Mouse (Mus musculus): ENCODE data around the gene Slc48a1. TPM values are rescaled to one million over a fixed set of nuclear protein-coding genes. Genes with fewer than 3 reads are reported as not detected.
A peak's percentile ranks its signal among the peaks of the same experiment; 100 is the strongest.

The Slc48a1 gene
- polyA plus RNA-seq (2014; fragmentation: Nextera tagmentation; extraction: Ambion mirVana), result 34.4 and 36.1 TPM in 2 replicates

DNA sequence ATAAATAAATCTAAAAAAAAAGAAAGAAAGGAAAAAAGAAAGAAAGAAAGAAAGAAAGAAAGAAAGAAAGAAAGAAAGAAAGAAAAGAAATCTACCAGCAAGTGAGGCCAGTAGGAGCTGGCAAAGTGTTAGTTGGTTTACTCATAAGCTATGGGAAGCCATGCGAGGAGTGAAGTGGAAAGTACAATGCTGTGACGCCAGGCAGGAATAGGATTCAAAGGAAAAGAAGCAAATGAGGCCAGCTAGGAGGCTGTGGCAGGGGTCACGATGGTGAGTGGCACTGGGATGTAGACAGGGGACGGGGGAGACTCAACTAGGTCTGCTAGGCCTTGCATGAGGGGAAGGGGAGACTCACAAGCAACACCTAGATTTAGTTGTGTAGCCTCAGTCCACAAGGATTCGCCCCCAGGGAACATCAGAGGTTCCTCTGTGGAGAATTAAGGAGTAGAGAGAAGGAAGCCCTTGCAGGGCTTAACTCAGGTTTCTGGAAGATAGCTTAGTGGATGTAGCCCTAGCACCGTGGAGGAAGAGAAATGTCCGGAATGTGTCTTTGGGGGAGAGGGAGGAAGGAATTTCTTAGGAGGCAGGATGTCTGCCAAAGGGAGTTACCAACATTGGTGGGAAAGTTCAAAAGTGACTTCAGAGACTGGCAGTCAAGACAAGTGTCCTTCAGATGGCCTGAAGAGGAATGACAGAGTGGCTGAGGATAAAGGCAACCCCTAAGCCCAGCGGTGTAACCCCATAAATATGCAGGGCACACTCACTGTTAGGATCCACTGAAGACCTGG is at the start of gene Slc48a1:
TSS of gene Slc48a1 (plus strand) at position 210 of the 788 bp plus-strand sequence.
- Histone ChIP-seq H3K27ac (ENCODE audit: low read depth, low read length) (peak within 1 kb of the TSS; percentile 43), H3K36me3 (ENCODE audit: control insufficient read depth, insufficient read depth, low read length) (no peaks in the 10 kb centered on the region), H3K4me2 (replicated peaks; ENCODE audit: low read depth, low read length) (no peak within 1 kb of the TSS), H3K9me3 (ENCODE audit: control insufficient read depth, low read length) (no peaks in the 10 kb centered on the region), H3K4me1 (ENCODE audit: control insufficient read depth, insufficient read depth, low read length) (peaks cover 49% of the 10 kb centered on the region), H3K9ac (ENCODE audit: low read depth, low read length) (no peak within 1 kb of the TSS), H3K4me3 (ENCODE audit: low read length) (no peak within 1 kb of the TSS), H3K27me3 (ENCODE audit: control insufficient read depth, insufficient read depth, low read length) (no peaks in the 10 kb centered on the region)
- no peak for ATAC-seq (ENCODE audit: low FRiP score, low TSS enrichment)
- 68% methylated on average over 8 of the region's 8 CpGs for WGBS

DNA sequence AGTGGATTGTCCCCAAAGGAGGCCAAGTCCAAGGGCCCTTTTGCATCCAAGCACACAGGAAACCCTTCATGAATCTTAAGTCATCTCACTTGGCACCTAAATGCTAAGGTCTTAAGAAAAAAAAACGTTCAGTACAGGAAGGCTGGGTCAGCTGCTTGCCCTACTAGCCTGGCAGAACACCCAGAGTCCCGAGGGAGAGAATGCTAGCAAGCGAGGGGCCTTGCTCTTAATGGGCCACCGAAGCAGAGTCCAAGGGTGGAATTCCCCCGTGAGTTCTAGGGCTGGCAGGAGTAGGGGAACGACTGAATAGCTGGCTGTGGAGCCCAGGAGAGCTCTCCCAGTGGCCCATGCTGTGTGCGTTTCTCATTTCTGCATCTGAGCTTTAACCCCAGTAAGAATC is 49.5 kb upstream of the Slc48a1 start:
- ATAC-seq (ENCODE audit: low FRiP score, low TSS enrichment), result no peak
- Histone ChIP-seq H3K4me2 (replicated peaks; ENCODE audit: low read depth, low read length) (no peak overlapping the region), H3K36me3 (ENCODE audit: control insufficient read depth, insufficient read depth, low read length) (no peaks in the 10 kb centered on the region), H3K9ac (ENCODE audit: low read depth, low read length) (no peak overlapping the region), H3K27me3 (ENCODE audit: control insufficient read depth, insufficient read depth, low read length) (no peaks in the 10 kb centered on the region), H3K9me3 (ENCODE audit: control insufficient read depth, low read length) (no peaks in the 10 kb centered on the region), H3K27ac (ENCODE audit: low read depth, low read length) (no peak overlapping the region), H3K4me1 (ENCODE audit: control insufficient read depth, insufficient read depth, low read length) (0 out of 2 replicates have a peak, but pooled peaks cover 3% of the 10 kb centered on the region), H3K4me3 (ENCODE audit: low read length) (no peak overlapping the region)
- 70% methylated on average over 7 of the region's 7 CpGs for WGBS

DNA sequence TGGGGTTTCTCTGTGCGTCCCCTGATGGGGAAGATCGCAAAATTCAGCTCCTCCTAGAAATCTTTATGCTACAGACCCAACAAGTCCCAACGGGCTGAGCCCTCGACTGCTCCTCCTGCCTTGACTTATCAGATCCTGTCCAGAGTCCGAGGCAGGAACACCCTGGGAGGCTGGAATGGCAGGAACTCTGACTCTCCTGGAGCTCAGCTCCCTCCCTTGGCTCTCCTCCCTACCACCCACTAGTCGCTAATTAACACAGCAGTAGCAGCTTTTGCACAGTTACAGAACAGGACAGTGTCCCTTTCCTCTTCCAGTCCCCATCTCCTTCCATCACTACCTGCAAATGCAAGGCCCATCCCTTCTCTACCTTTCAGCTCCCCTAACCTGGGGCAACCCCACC is 48.0 kb upstream of the Slc48a1 start:
- Histone ChIP-seq H3K9ac (ENCODE audit: low read depth, low read length) (no peak overlapping the region), H3K4me3 (ENCODE audit: low read length) (no peak overlapping the region), H3K4me2 (replicated peaks; ENCODE audit: low read depth, low read length) (no peak overlapping the region), H3K27me3 (ENCODE audit: control insufficient read depth, insufficient read depth, low read length) (no peaks in the 10 kb centered on the region), H3K4me1 (ENCODE audit: control insufficient read depth, insufficient read depth, low read length) (0 out of 2 replicates have a peak, but pooled peaks cover 3% of the 10 kb centered on the region), H3K36me3 (ENCODE audit: control insufficient read depth, insufficient read depth, low read length) (no peaks in the 10 kb centered on the region), H3K27ac (ENCODE audit: low read depth, low read length) (no peak overlapping the region), H3K9me3 (ENCODE audit: control insufficient read depth, low read length) (no peaks in the 10 kb centered on the region)
- 57% methylated on average over 6 of the region's 6 CpGs for WGBS
- ATAC-seq (ENCODE audit: low FRiP score, low TSS enrichment), result no peak

DNA sequence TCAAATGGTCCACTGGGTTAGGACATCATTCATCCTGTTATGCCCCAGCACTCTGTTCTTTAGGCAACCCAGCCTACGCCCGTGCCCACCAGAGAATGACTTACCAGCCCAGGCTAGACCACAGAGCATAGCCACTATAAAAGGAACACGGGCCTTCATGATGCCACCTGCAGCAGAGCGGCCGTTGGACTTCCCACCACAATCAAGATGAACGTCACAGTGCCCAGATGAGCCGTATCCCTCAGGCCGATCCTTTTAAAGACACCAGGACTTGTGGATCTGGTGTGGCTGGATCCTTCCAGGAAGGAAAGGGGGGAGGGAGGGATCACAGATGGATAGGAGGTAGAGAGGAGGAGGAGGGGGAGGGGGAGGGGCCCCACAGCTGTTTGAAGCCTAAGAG is 47.2 kb upstream of the Slc48a1 start, which contains the start of gene Endou:
TSS of gene Endou (minus strand) at position 229 of the 400 bp plus-strand sequence.
- no peaks in the 10 kb centered on the region for H3K9me3 ChIP-seq (ENCODE audit: control insufficient read depth, low read length)
- H3K27me3 ChIP-seq (ENCODE audit: control insufficient read depth, insufficient read depth, low read length), result no peaks in the 10 kb centered on the region
- H3K4me1 ChIP-seq (ENCODE audit: control insufficient read depth, insufficient read depth, low read length), result 0 out of 2 replicates have a peak, but pooled peaks cover 3% of the 10 kb centered on the region
- H3K36me3 ChIP-seq (ENCODE audit: control insufficient read depth, insufficient read depth, low read length), result no peaks in the 10 kb centered on the region
- no peak within 1 kb of the TSS for H3K4me3 ChIP-seq (ENCODE audit: low read length)
- no peak within 1 kb of the TSS for H3K9ac ChIP-seq (ENCODE audit: low read depth, low read length)
- H3K27ac ChIP-seq (ENCODE audit: low read depth, low read length), result no peak within 1 kb of the TSS
- H3K4me2 ChIP-seq (replicated peaks; ENCODE audit: low read depth, low read length), result no peak within 1 kb of the TSS
- no peak for ATAC-seq (ENCODE audit: low FRiP score, low TSS enrichment)
- 90% methylated on average over 8 of the region's 8 CpGs for WGBS

DNA sequence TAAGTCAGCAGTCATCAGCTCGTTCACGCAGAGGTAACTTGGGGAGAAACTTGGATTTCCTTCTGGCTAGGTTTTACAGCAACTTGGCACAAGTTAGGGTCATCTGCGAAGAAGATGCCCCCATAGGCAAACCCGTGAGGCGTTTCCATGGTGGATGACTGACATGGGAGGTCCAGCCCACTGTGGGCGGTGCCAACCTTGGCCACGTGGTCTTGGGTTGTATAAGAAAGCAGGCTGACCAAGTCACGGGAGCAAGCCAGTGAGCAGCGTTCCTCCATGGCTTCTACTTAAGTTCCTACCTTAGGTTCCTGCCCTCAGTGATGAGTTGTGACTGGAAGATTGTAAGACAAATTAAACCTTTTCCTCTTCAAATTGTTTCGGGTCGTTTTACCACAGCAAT is 46.3 kb upstream of the Slc48a1 start:
- no peaks in the 10 kb centered on the region for H3K27me3 ChIP-seq (ENCODE audit: control insufficient read depth, insufficient read depth, low read length)
- H3K9ac ChIP-seq (ENCODE audit: low read depth, low read length), result no peak overlapping the region
- no peaks in the 10 kb centered on the region for H3K9me3 ChIP-seq (ENCODE audit: control insufficient read depth, low read length)
- no peak overlapping the region for H3K27ac ChIP-seq (ENCODE audit: low read depth, low read length)
- H3K4me1 ChIP-seq (ENCODE audit: control insufficient read depth, insufficient read depth, low read length), result 0 out of 2 replicates have a peak, but pooled peaks cover 3% of the 10 kb centered on the region
- no peaks in the 10 kb centered on the region for H3K36me3 ChIP-seq (ENCODE audit: control insufficient read depth, insufficient read depth, low read length)
- no peak overlapping the region for H3K4me2 ChIP-seq (replicated peaks; ENCODE audit: low read depth, low read length)
- no peak overlapping the region for H3K4me3 ChIP-seq (ENCODE audit: low read length)
- no peak for ATAC-seq (ENCODE audit: low FRiP score, low TSS enrichment)
- 94% methylated on average over 11 of the region's 11 CpGs for WGBS

DNA sequence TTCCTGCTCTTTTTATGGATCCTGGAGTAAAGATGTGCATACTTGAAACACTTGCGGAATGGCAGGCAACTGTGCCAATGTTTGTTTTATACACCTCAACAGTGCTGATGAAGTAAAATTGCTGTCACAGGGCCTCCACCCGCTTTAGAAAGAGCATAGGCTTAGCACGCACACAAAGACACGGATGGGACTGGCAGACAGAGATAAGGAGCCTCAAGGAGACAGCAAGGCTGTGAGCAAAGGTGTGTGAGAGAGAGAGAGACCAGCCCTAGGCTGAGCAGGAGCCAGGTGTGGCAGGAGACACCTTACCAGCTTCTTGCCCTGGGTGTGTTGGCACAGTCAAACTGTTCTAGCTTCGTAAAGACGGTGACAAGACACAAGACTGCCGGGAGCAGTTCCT is 39.4 kb upstream of the Slc48a1 start:
- no peak overlapping the region for H3K4me2 ChIP-seq (replicated peaks; ENCODE audit: low read depth, low read length)
- no peaks in the 10 kb centered on the region for H3K9me3 ChIP-seq (ENCODE audit: control insufficient read depth, low read length)
- H3K4me1 ChIP-seq (ENCODE audit: control insufficient read depth, insufficient read depth, low read length), result no peaks in the 10 kb centered on the region
- H3K9ac ChIP-seq (ENCODE audit: low read depth, low read length), result no peak overlapping the region
- no peak overlapping the region for H3K4me3 ChIP-seq (ENCODE audit: low read length)
- no peak for ATAC-seq (ENCODE audit: low FRiP score, low TSS enrichment)
- H3K27me3 ChIP-seq (ENCODE audit: control insufficient read depth, insufficient read depth, low read length), result no peaks in the 10 kb centered on the region
- WGBS, result 91% methylated on average over 7 of the region's 7 CpGs
- 0 out of 2 replicates have a peak, but pooled peaks cover 1% of the 10 kb centered on the region for H3K36me3 ChIP-seq (ENCODE audit: control insufficient read depth, insufficient read depth, low read length)
- H3K27ac ChIP-seq (ENCODE audit: low read depth, low read length), result no peak overlapping the region

DNA sequence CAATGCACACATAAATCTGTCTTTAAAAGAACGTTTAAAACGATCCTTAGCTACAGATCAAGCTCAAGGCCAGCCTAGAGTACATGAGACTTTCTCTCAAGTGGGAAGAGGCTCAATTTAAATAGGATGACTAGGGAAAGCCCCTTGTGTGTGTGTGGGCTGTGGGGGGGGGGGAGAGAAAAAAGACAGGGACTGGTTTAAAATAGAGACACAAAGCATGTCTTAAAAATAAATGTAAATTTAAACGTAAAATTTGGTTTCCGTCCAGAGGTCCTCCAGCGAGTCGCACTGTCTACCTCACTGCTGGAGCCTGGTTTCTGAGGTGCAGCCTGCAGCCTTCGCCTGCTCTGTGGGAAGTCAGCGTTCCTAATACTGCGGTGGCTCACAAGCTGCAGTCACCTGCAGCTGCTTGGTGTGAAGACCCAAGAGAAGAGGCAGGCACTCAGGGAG is 38.0 kb upstream of the Slc48a1 start:
- no peak overlapping the region for H3K9ac ChIP-seq (ENCODE audit: low read depth, low read length)
- no peak overlapping the region for H3K27ac ChIP-seq (ENCODE audit: low read depth, low read length)
- H3K4me2 ChIP-seq (replicated peaks; ENCODE audit: low read depth, low read length), result no peak overlapping the region
- H3K4me3 ChIP-seq (ENCODE audit: low read length), result no peak overlapping the region
- ATAC-seq (ENCODE audit: low FRiP score, low TSS enrichment), result no peak
- no peaks in the 10 kb centered on the region for H3K9me3 ChIP-seq (ENCODE audit: control insufficient read depth, low read length)
- 0 out of 2 replicates have a peak, but pooled peaks cover 3% of the 10 kb centered on the region for H3K36me3 ChIP-seq (ENCODE audit: control insufficient read depth, insufficient read depth, low read length)
- 85% methylated on average over 9 of the region's 9 CpGs for WGBS
- no peaks in the 10 kb centered on the region for H3K4me1 ChIP-seq (ENCODE audit: control insufficient read depth, insufficient read depth, low read length)
- no peaks in the 10 kb centered on the region for H3K27me3 ChIP-seq (ENCODE audit: control insufficient read depth, insufficient read depth, low read length)

DNA sequence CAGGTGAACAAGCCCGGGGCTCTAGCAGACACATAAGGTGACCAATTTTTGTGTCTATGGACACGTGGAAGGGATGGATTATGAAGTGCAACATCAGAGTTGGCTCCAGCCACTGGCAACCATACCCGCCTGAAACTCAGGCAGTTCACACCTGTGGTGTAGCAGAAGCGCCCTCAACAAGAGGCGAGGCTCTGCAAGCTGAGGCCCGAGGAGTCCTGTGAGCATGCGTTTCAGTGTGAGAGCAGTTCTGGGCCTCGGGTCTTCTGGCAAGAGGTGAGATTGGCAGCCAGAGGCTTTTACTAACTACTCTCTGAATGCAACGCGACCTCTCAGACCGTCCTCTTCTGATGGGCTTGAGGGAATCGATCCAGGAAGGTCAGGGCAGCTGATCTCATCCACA is 36.7 kb upstream of the Slc48a1 start:
- no peak for ATAC-seq (ENCODE audit: low FRiP score, low TSS enrichment)
- H3K9ac ChIP-seq (ENCODE audit: low read depth, low read length), result no peak overlapping the region
- no peak overlapping the region for H3K4me2 ChIP-seq (replicated peaks; ENCODE audit: low read depth, low read length)
- no peak overlapping the region for H3K4me3 ChIP-seq (ENCODE audit: low read length)
- H3K27me3 ChIP-seq (ENCODE audit: control insufficient read depth, insufficient read depth, low read length), result no peaks in the 10 kb centered on the region
- peaks cover 4% of the 10 kb centered on the region; the same call in 1 of the 2 replicates for H3K36me3 ChIP-seq (ENCODE audit: control insufficient read depth, insufficient read depth, low read length)
- H3K4me1 ChIP-seq (ENCODE audit: control insufficient read depth, insufficient read depth, low read length), result no peaks in the 10 kb centered on the region
- no peaks in the 10 kb centered on the region for H3K9me3 ChIP-seq (ENCODE audit: control insufficient read depth, low read length)
- H3K27ac ChIP-seq (ENCODE audit: low read depth, low read length), result no peak overlapping the region
- 63% methylated on average over 12 of the region's 12 CpGs for WGBS

DNA sequence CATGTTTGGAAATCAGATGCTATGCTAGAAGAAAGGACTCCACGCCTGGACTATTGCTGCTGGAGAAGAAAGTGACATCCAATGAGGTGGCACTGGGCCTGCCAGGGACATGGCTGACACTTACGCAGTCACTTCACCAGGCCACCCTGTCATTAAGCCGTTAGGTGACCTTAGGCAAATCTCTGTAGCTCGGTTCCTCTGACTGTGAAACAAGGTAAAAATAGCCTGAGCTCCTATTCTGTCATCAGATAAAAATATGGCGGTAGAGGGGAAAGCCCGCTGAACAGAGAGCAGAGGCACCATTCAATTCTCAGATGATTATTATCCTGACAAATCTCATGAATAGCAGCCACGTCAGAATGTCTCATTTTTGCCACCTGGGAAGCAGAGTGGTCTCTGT is 36.2 kb upstream of the Slc48a1 start:
- Histone ChIP-seq H3K9ac (ENCODE audit: low read depth, low read length) (no peak overlapping the region), H3K36me3 (ENCODE audit: control insufficient read depth, insufficient read depth, low read length) (peaks cover 8% of the 10 kb centered on the region; the same call in 1 of the 2 replicates), H3K27ac (ENCODE audit: low read depth, low read length) (no peak overlapping the region), H3K27me3 (ENCODE audit: control insufficient read depth, insufficient read depth, low read length) (no peaks in the 10 kb centered on the region), H3K4me3 (ENCODE audit: low read length) (no peak overlapping the region), H3K9me3 (ENCODE audit: control insufficient read depth, low read length) (no peaks in the 10 kb centered on the region), H3K4me1 (ENCODE audit: control insufficient read depth, insufficient read depth, low read length) (no peaks in the 10 kb centered on the region), H3K4me2 (replicated peaks; ENCODE audit: low read depth, low read length) (no peak overlapping the region)
- 42% methylated on average over 7 of the region's 7 CpGs for WGBS
- ATAC-seq (ENCODE audit: low FRiP score, low TSS enrichment), result no peak
